Mouse (Mus musculus): ENCODE results near the gene Srrm2. TPM values are rescaled to one million over a fixed set of nuclear protein-coding genes. Genes with fewer than 3 reads are reported as not detected.

The Srrm2 gene
- 234 and 263 TPM in 2 replicates for polyA plus RNA-seq (2015; fragmentation: Nextera tagmentation; extraction: Ambion mirVana)

GRCm38 (mm10) chr17:23790269-23791078 lies at the start of gene Srrm2:
Gene Srrm2 (plus strand): TSS chr17:23790532.

GRCm38 (mm10) chr17:23740598-23741021 lies 49.7 kb upstream of the Srrm2 start, which contains the start of gene Paqr4:
Gene Paqr4 (minus strand): TSS chr17:23740867.

GRCm38 (mm10) chr17:23745301-23746251 lies 44.8 kb upstream of the Srrm2 start, which contains the start of gene Kremen2:
Gene Kremen2 (minus strand): TSS chr17:23745833.

GRCm38 (mm10) chr17:23771284-23772218 lies 18.8 kb upstream of the Srrm2 start, which contains the start of gene Flywch1:
Gene Flywch1 (minus strand): TSS chr17:23771602.

GRCm38 (mm10) chr17:23785561-23786471 lies 4.5 kb upstream of the Srrm2 start, which contains the start of gene Flywch2:
Gene Flywch2 (minus strand): TSS chr17:23786081.

GRCm38 (mm10) chr17:23829064-23829619 lies 38.8 kb downstream of the Srrm2 start, which contains the start of gene Elob:
Gene Elob (minus strand): TSS chr17:23829136.

GRCm38 (mm10) chr17:23836006-23836575 lies 45.8 kb downstream of the Srrm2 start, which contains the start of gene Prss33:
Gene Prss33 (minus strand): TSS chr17:23836056.

GRCm38 (mm10) chr17:23843812-23844273 lies 53.5 kb downstream of the Srrm2 start, which contains the start of the genes Prss32 and Prss41:
Gene Prss32 (plus strand): TSS chr17:23843855.
Gene Prss41 (minus strand): TSS chr17:23844172.

GRCm38 (mm10) chr17:23867756-23868155 lies 77.4 kb downstream of the Srrm2 start, which contains the start of gene Prss21:
Gene Prss21 (plus strand): TSS chr17:23868056.

Small RNA genes lying within 50 kb of the gene (microRNA-seq; reads per million reads assigned to microRNA genes)
- 0.10 to 0.85 reads per million in 2 experiments for gene Mir5125

Other genes with a start within 250 kb of the Srrm2 start
- 6.6 and 7.5 TPM in 2 replicates for gene Zfp213, start 226.3 kb upstream of the Srrm2 start, polyA plus RNA-seq (2015; fragmentation: Nextera tagmentation; extraction: Ambion mirVana)
- 4.7 and 5.1 TPM in 2 replicates for gene Zfp13, start 191.0 kb upstream of the Srrm2 start, polyA plus RNA-seq (2015; fragmentation: Nextera tagmentation; extraction: Ambion mirVana)
- not detected in 2 replicates for gene Zscan10, start 189.7 kb upstream of the Srrm2 start, polyA plus RNA-seq (2015; fragmentation: Nextera tagmentation; extraction: Ambion mirVana)
- gene Mmp25, start 145.3 kb upstream of the Srrm2 start, polyA plus RNA-seq (2015; fragmentation: Nextera tagmentation; extraction: Ambion mirVana), result 0.14 and 0.41 TPM in 2 replicates
- gene Bicdl2, start 130.0 kb upstream of the Srrm2 start, polyA plus RNA-seq (2015; fragmentation: Nextera tagmentation; extraction: Ambion mirVana), result 1.2 TPM in 1 of 2 replicates, not detected in the other
- gene Hcfc1r1, start 116.9 kb upstream of the Srrm2 start, polyA plus RNA-seq (2015; fragmentation: Nextera tagmentation; extraction: Ambion mirVana), result 353 and 354 TPM in 2 replicates
- gene Thoc6, start 116.7 kb upstream of the Srrm2 start, polyA plus RNA-seq (2015; fragmentation: Nextera tagmentation; extraction: Ambion mirVana), result 22.8 and 25.1 TPM in 2 replicates
- gene Tnfrsf12a, start 113.1 kb upstream of the Srrm2 start, polyA plus RNA-seq (2015; fragmentation: Nextera tagmentation; extraction: Ambion mirVana), result 64.2 and 68.3 TPM in 2 replicates
- not detected in 2 replicates for gene Cldn6, start 111.3 kb upstream of the Srrm2 start, polyA plus RNA-seq (2015; fragmentation: Nextera tagmentation; extraction: Ambion mirVana)
- gene Cldn9, start 106.5 kb upstream of the Srrm2 start, polyA plus RNA-seq (2015; fragmentation: Nextera tagmentation; extraction: Ambion mirVana), result 1.3 and 1.5 TPM in 2 replicates
- gene 1520401A03Rik, start 67.7 kb upstream of the Srrm2 start, polyA plus RNA-seq (2015; fragmentation: Nextera tagmentation; extraction: Ambion mirVana), result 0.81 and 0.83 TPM in 2 replicates
- gene Pkmyt1, start 64.2 kb upstream of the Srrm2 start, polyA plus RNA-seq (2015; fragmentation: Nextera tagmentation; extraction: Ambion mirVana), result 11.1 and 12.5 TPM in 2 replicates
- gene Paqr4, start 49.7 kb upstream of the Srrm2 start, polyA plus RNA-seq (2015; fragmentation: Nextera tagmentation; extraction: Ambion mirVana), result 9.9 and 15.9 TPM in 2 replicates
- 0.35 and 1.5 TPM in 2 replicates for gene Kremen2, start 44.7 kb upstream of the Srrm2 start, polyA plus RNA-seq (2015; fragmentation: Nextera tagmentation; extraction: Ambion mirVana)
- 33.8 and 34.1 TPM in 2 replicates for gene Flywch1, start 18.9 kb upstream of the Srrm2 start, polyA plus RNA-seq (2015; fragmentation: Nextera tagmentation; extraction: Ambion mirVana)
- gene Flywch2, start 4.5 kb upstream of the Srrm2 start, polyA plus RNA-seq (2015; fragmentation: Nextera tagmentation; extraction: Ambion mirVana), result 11.9 and 13.5 TPM in 2 replicates
- gene Elob, start 38.6 kb downstream of the Srrm2 start, polyA plus RNA-seq (2015; fragmentation: Nextera tagmentation; extraction: Ambion mirVana), result 1,095 and 1,181 TPM in 2 replicates
- gene Prss33, start 45.5 kb downstream of the Srrm2 start, polyA plus RNA-seq (2015; fragmentation: Nextera tagmentation; extraction: Ambion mirVana), result not detected in 2 replicates
- not detected in 2 replicates for gene Prss32, start 53.3 kb downstream of the Srrm2 start, polyA plus RNA-seq (2015; fragmentation: Nextera tagmentation; extraction: Ambion mirVana)
- not detected in 2 replicates for gene Prss41, start 53.6 kb downstream of the Srrm2 start, polyA plus RNA-seq (2015; fragmentation: Nextera tagmentation; extraction: Ambion mirVana)
- not detected in 2 replicates for gene Prss21, start 77.5 kb downstream of the Srrm2 start, polyA plus RNA-seq (2015; fragmentation: Nextera tagmentation; extraction: Ambion mirVana)
- gene Dcpp1, start 90.3 kb downstream of the Srrm2 start, polyA plus RNA-seq (2015; fragmentation: Nextera tagmentation; extraction: Ambion mirVana), result not detected in 2 replicates
- gene Dcpp2, start 90.3 kb downstream of the Srrm2 start, polyA plus RNA-seq (2015; fragmentation: Nextera tagmentation; extraction: Ambion mirVana), result not detected in 2 replicates
- not detected in 2 replicates for gene Dcpp3, start 126.9 kb downstream of the Srrm2 start, polyA plus RNA-seq (2015; fragmentation: Nextera tagmentation; extraction: Ambion mirVana)
- gene Sbp, start 151.1 kb downstream of the Srrm2 start, polyA plus RNA-seq (2015; fragmentation: Nextera tagmentation; extraction: Ambion mirVana), result not detected in 2 replicates
- not detected in 2 replicates for gene Sbpl, start 164.7 kb downstream of the Srrm2 start, polyA plus RNA-seq (2015; fragmentation: Nextera tagmentation; extraction: Ambion mirVana)
- gene Prss30, start 190.0 kb downstream of the Srrm2 start, polyA plus RNA-seq (2015; fragmentation: Nextera tagmentation; extraction: Ambion mirVana), result not detected in 2 replicates
- gene Prss22, start 207.6 kb downstream of the Srrm2 start, polyA plus RNA-seq (2015; fragmentation: Nextera tagmentation; extraction: Ambion mirVana), result not detected in 2 replicates
- gene Prss27, start 247.6 kb downstream of the Srrm2 start, polyA plus RNA-seq (2015; fragmentation: Nextera tagmentation; extraction: Ambion mirVana), result 0.13 TPM in 1 of 2 replicates, not detected in the other